Mouse (Mus musculus): Measurements from ENCODE around the gene D430042O09Rik. TPM values are rescaled to one million over a fixed set of nuclear protein-coding genes. Genes with fewer than 3 reads are reported as not detected.

The D430042O09Rik gene
- polyA plus RNA-seq, 1 experiment: 3.7 TPM

DNA sequence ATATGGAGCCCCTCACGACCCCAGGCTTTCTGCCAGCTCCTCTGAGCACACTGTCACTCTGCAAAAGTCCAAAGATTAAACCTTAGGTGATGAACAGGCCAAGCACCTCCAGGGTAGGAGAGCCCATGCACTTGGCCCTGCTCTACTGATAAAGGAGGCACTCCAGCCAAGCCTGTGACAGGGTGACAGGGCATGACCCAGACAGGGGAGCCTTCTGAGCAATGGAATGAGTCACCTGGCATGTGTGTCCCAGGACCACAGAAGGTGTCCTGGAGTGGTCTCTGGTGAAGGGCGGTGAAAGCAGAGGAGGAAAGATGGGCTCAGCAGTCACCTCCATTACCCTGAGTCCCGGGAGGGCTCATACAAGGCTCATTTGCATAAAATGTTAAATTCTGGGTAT, 151.9 kb downstream of the D430042O09Rik start:
- TF ChIP-seq MAX (IDR thresholded peaks at IDR 0.05): no peak
- TF ChIP-seq CEBPB (IDR thresholded peaks at IDR 0.05; ENCODE audit: low read depth): no peak
- TF ChIP-seq USF1 (IDR thresholded peaks at IDR 0.05; ENCODE audit: low read depth): no peak

GRCm38 (mm10) chr7:125860421-125860820, 152.7 kb downstream of the D430042O09Rik start:
- Histone ChIP-seq H3ac (ENCODE audit: control insufficient read depth, insufficient read length, low read depth) (no peak overlapping the region), H3K79me2 (ENCODE audit: control insufficient read depth, insufficient read depth) (no peaks in the 10 kb centered on the region), H3K27me3 (ENCODE audit: control insufficient read depth, insufficient read depth, insufficient read length) (no peaks in the 10 kb centered on the region), H3K4me3 (ENCODE audit: insufficient read depth, poor library complexity, severe bottlenecking) (no peak overlapping the region), H3K79me3 (ENCODE audit: low read depth) (no peaks in the 10 kb centered on the region), H3K36me3 (ENCODE audit: control insufficient read depth, insufficient read depth) (no peaks in the 10 kb centered on the region)
- TF ChIP-seq CTCF (IDR thresholded peaks at IDR 0.05; ENCODE audit: control insufficient read depth, insufficient read depth, insufficient read length) (no peak), MYOG (IDR thresholded peaks at IDR 0.05; ENCODE audit: control insufficient read depth, extremely low read depth, insufficient read length) (no peak), CEBPB (IDR thresholded peaks at IDR 0.05; ENCODE audit: low read depth) (no peak), MAX (IDR thresholded peaks at IDR 0.05) (no peak), MYOD1 (IDR thresholded peaks at IDR 0.05; ENCODE audit: control insufficient read depth, insufficient read length, low read depth) (no peak), USF1 (IDR thresholded peaks at IDR 0.05; ENCODE audit: low read depth) (no peak), FOSL1 (IDR thresholded peaks at IDR 0.05; ENCODE audit: insufficient read depth, low read length, poor library complexity, severe bottlenecking) (no peak)

More for the DNA sequence above, 151.9 kb downstream of the D430042O09Rik start:
- Histone ChIP-seq H3K79me3 (ENCODE audit: low read depth) (no peaks in the 10 kb centered on the region), H3K36me3 (ENCODE audit: control insufficient read depth, insufficient read depth) (no peaks in the 10 kb centered on the region), H3K27me3 (ENCODE audit: control insufficient read depth, insufficient read depth, insufficient read length) (no peaks in the 10 kb centered on the region), H3ac (ENCODE audit: control insufficient read depth, insufficient read length, low read depth) (no peak overlapping the region), H3K79me2 (ENCODE audit: control insufficient read depth, insufficient read depth) (no peaks in the 10 kb centered on the region), H3K4me3 (ENCODE audit: insufficient read depth, poor library complexity, severe bottlenecking) (no peak overlapping the region)

GRCm38 (mm10) chr7:125864026-125864425, 156.3 kb downstream of the D430042O09Rik start:
- Histone ChIP-seq H3K27me3 (ENCODE audit: control insufficient read depth, insufficient read depth, insufficient read length) (no peaks in the 10 kb centered on the region), H3K79me2 (ENCODE audit: control insufficient read depth, insufficient read depth) (no peaks in the 10 kb centered on the region), H3K4me3 (ENCODE audit: insufficient read depth, poor library complexity, severe bottlenecking) (no peak overlapping the region), H3K79me3 (ENCODE audit: low read depth) (no peaks in the 10 kb centered on the region), H3ac (ENCODE audit: control insufficient read depth, insufficient read length, low read depth) (no peak overlapping the region), H3K36me3 (ENCODE audit: control insufficient read depth, insufficient read depth) (no peaks in the 10 kb centered on the region)
- no peak for TF ChIP-seq CTCF (IDR thresholded peaks at IDR 0.05; ENCODE audit: control insufficient read depth, insufficient read depth, insufficient read length)
- no peak for TF ChIP-seq MYOG (IDR thresholded peaks at IDR 0.05; ENCODE audit: control insufficient read depth, extremely low read depth, insufficient read length)
- no peak for TF ChIP-seq FOSL1 (IDR thresholded peaks at IDR 0.05; ENCODE audit: insufficient read depth, low read length, poor library complexity, severe bottlenecking)
- no peak for TF ChIP-seq MAX (IDR thresholded peaks at IDR 0.05)

- Histone ChIP-seq H3K27me3 (ENCODE audit: control insufficient read depth, insufficient read depth, insufficient read length) (no peaks in the 10 kb centered on the region), H3K79me2 (ENCODE audit: control insufficient read depth, insufficient read depth) (no peaks in the 10 kb centered on the region), H3K4me3 (ENCODE audit: insufficient read depth, poor library complexity, severe bottlenecking) (no peak overlapping the region), H3ac (ENCODE audit: control insufficient read depth, insufficient read length, low read depth) (no peak overlapping the region), H3K36me3 (ENCODE audit: control insufficient read depth, insufficient read depth) (no peaks in the 10 kb centered on the region), H3K79me3 (ENCODE audit: low read depth) (no peaks in the 10 kb centered on the region)
- TF ChIP-seq FOSL1 (IDR thresholded peaks at IDR 0.05; ENCODE audit: insufficient read depth, low read length, poor library complexity, severe bottlenecking) (no peak), USF1 (IDR thresholded peaks at IDR 0.05; ENCODE audit: low read depth) (no peak), CTCF (IDR thresholded peaks at IDR 0.05; ENCODE audit: control insufficient read depth, insufficient read depth, insufficient read length) (no peak), MYOD1 (IDR thresholded peaks at IDR 0.05; ENCODE audit: control insufficient read depth, insufficient read length, low read depth) (no peak), MAX (IDR thresholded peaks at IDR 0.05) (no peak), CEBPB (IDR thresholded peaks at IDR 0.05; ENCODE audit: low read depth) (no peak), MYOG (IDR thresholded peaks at IDR 0.05; ENCODE audit: control insufficient read depth, extremely low read depth, insufficient read length) (no peak)
Observed at GRCm38 (mm10) chr7:125865234-125865633, 157.5 kb downstream of the D430042O09Rik start.

GRCm38 (mm10) chr7:125868570-125868969, 160.9 kb downstream of the D430042O09Rik start:
- no peak for TF ChIP-seq USF1 (IDR thresholded peaks at IDR 0.05; ENCODE audit: low read depth)
- TF ChIP-seq CEBPB (IDR thresholded peaks at IDR 0.05; ENCODE audit: low read depth): no peak
- no peak for TF ChIP-seq MAX (IDR thresholded peaks at IDR 0.05)
- TF ChIP-seq FOSL1 (IDR thresholded peaks at IDR 0.05; ENCODE audit: insufficient read depth, low read length, poor library complexity, severe bottlenecking): no peak
- no peak for TF ChIP-seq MYOG (IDR thresholded peaks at IDR 0.05; ENCODE audit: control insufficient read depth, extremely low read depth, insufficient read length)
- no peak for TF ChIP-seq MYOD1 (IDR thresholded peaks at IDR 0.05; ENCODE audit: control insufficient read depth, insufficient read length, low read depth)
- no peak for TF ChIP-seq CTCF (IDR thresholded peaks at IDR 0.05; ENCODE audit: control insufficient read depth, insufficient read depth, insufficient read length)
- no peaks in the 10 kb centered on the region for H3K27me3 ChIP-seq (ENCODE audit: control insufficient read depth, insufficient read depth, insufficient read length)
- H3K79me3 ChIP-seq (ENCODE audit: low read depth): no peaks in the 10 kb centered on the region
- H3K79me2 ChIP-seq (ENCODE audit: control insufficient read depth, insufficient read depth): no peaks in the 10 kb centered on the region
- H3K4me3 ChIP-seq (ENCODE audit: insufficient read depth, poor library complexity, severe bottlenecking): no peak overlapping the region
- H3K36me3 ChIP-seq (ENCODE audit: control insufficient read depth, insufficient read depth): no peaks in the 10 kb centered on the region
- H3ac ChIP-seq (ENCODE audit: control insufficient read depth, insufficient read length, low read depth): no peak overlapping the region

- H3K36me3 ChIP-seq (ENCODE audit: control insufficient read depth, insufficient read depth): no peaks in the 10 kb centered on the region
- H3K79me2 ChIP-seq (ENCODE audit: control insufficient read depth, insufficient read depth): no peaks in the 10 kb centered on the region
- H3K27me3 ChIP-seq (ENCODE audit: control insufficient read depth, insufficient read depth, insufficient read length): no peaks in the 10 kb centered on the region
- H3K4me3 ChIP-seq (ENCODE audit: insufficient read depth, poor library complexity, severe bottlenecking): no peak overlapping the region
- TF ChIP-seq CEBPB (IDR thresholded peaks at IDR 0.05; ENCODE audit: low read depth) (no peak), FOSL1 (IDR thresholded peaks at IDR 0.05; ENCODE audit: insufficient read depth, low read length, poor library complexity, severe bottlenecking) (no peak), USF1 (IDR thresholded peaks at IDR 0.05; ENCODE audit: low read depth) (no peak), MYOG (IDR thresholded peaks at IDR 0.05; ENCODE audit: control insufficient read depth, extremely low read depth, insufficient read length) (no peak), MAX (IDR thresholded peaks at IDR 0.05) (no peak), CTCF (IDR thresholded peaks at IDR 0.05; ENCODE audit: control insufficient read depth, insufficient read depth, insufficient read length) (no peak), MYOD1 (IDR thresholded peaks at IDR 0.05; ENCODE audit: control insufficient read depth, insufficient read length, low read depth) (no peak)
- no peak overlapping the region for H3ac ChIP-seq (ENCODE audit: control insufficient read depth, insufficient read length, low read depth)
- no peaks in the 10 kb centered on the region for H3K79me3 ChIP-seq (ENCODE audit: low read depth)
Observed at GRCm38 (mm10) chr7:125871404-125872201, 163.9 kb downstream of the D430042O09Rik start.
